Mouse (Mus musculus) lung, adult 10 weeks (tissue): ENCODE data around the gene Olfr1217. TPM values are rescaled to one million over a fixed set of nuclear protein-coding genes. Genes with fewer than 3 reads are reported as not detected.

Experiments used
- polyA plus RNA-seq: library from polyadenylated mRNA; stranded (reverse); fragments of 350-450 nt; fragmentation: Illumina TruSeq; extraction: RNeasy Lipid Tissue Mini Kit (QIAGEN cat#74804); gene quantifications from one replicate; pipeline ENCODE4 v1.2.3, GENCODE M21; 2014; ENCODE audit warnings: low read depth, low replicate concordance; ENCODE audit not compliant: insufficient read depth

Gene Olfr1217
- polyA plus RNA-seq = not detected

GRCm38 (mm10) chr2:89031965-89032364 lies at the start of gene Olfr1217:
Gene Olfr1217, minus strand, starts transcription at chr2:89032065.

GRCm38 (mm10) chr2:89061087-89061486 lies 29.2 kb upstream of the Olfr1217 start, which contains the start of gene Olfr1218:
Gene Olfr1218, minus strand, starts transcription at chr2:89061187.

GRCm38 (mm10) chr2:89018240-89018639 lies 13.6 kb downstream of the Olfr1217 start, which contains the start of gene Olfr1216:
Gene Olfr1216, minus strand, starts transcription at chr2:89018340.

GRCm38 (mm10) chr2:89006873-89007272 lies 25.0 kb downstream of the Olfr1217 start, which contains the start of gene Olfr1215:
Gene Olfr1215, minus strand, starts transcription at chr2:89006973.

GRCm38 (mm10) chr2:88992553-88992952 lies 39.3 kb downstream of the Olfr1217 start, which contains the start of gene Olfr1214:
Gene Olfr1214, minus strand, starts transcription at chr2:88992653.

GRCm38 (mm10) chr2:88980181-88980580 lies 51.7 kb downstream of the Olfr1217 start, which contains the start of gene Gm13762:
Gene Gm13762, minus strand, starts transcription at chr2:88980281.

Other genes with a start within 250 kb of the Olfr1217 start
- not detected for gene Olfr1201, start 239.0 kb downstream of the Olfr1217 start, polyA plus RNA-seq
- not detected for gene Olfr1202, start 217.6 kb downstream of the Olfr1217 start, polyA plus RNA-seq
- not detected for gene Olfr1205, start 202.3 kb downstream of the Olfr1217 start, polyA plus RNA-seq
- not detected for gene Olfr1204, start 182.8 kb downstream of the Olfr1217 start, polyA plus RNA-seq
- gene Olfr1206, start 168.8 kb downstream of the Olfr1217 start, polyA plus RNA-seq = not detected
- gene Olfr1208, start 129.8 kb downstream of the Olfr1217 start, polyA plus RNA-seq = not detected
- not detected for gene Olfr1209, start 116.9 kb downstream of the Olfr1217 start, polyA plus RNA-seq
- not detected for gene Olfr1211, start 94.0 kb downstream of the Olfr1217 start, polyA plus RNA-seq
- not detected for gene Olfr1212, start 78.1 kb downstream of the Olfr1217 start, polyA plus RNA-seq
- gene Gm13762, start 51.8 kb downstream of the Olfr1217 start, polyA plus RNA-seq = not detected
- gene Olfr1214, start 39.4 kb downstream of the Olfr1217 start, polyA plus RNA-seq = not detected
- gene Olfr1215, start 25.1 kb downstream of the Olfr1217 start, polyA plus RNA-seq = not detected
- gene Olfr1216, start 13.7 kb downstream of the Olfr1217 start, polyA plus RNA-seq = not detected
- gene Olfr1218, start 29.1 kb upstream of the Olfr1217 start, polyA plus RNA-seq = not detected
- gene Olfr1219, start 51.4 kb upstream of the Olfr1217 start, polyA plus RNA-seq = not detected
- gene Olfr1220, start 74.8 kb upstream of the Olfr1217 start, polyA plus RNA-seq = not detected
- not detected for gene Olfr1221, start 85.2 kb upstream of the Olfr1217 start, polyA plus RNA-seq
- not detected for gene Olfr1222, start 101.0 kb upstream of the Olfr1217 start, polyA plus RNA-seq
- not detected for gene Olfr1223, start 119.5 kb upstream of the Olfr1217 start, polyA plus RNA-seq
- not detected for gene Olfr1224-ps1, start 132.0 kb upstream of the Olfr1217 start, polyA plus RNA-seq
- not detected for gene Olfr1225, start 142.6 kb upstream of the Olfr1217 start, polyA plus RNA-seq
- not detected for gene Olfr1226, start 168.0 kb upstream of the Olfr1217 start, polyA plus RNA-seq
- not detected for gene Olfr1228, start 222.0 kb upstream of the Olfr1217 start, polyA plus RNA-seq